Mouse (Mus musculus): Measurements from ENCODE around the gene Tcf7l2.

Gene Tcf7l2

GRCm38 (mm10) chr19:55827613-55828259 is 86.1 kb downstream of the Tcf7l2 start:
- in situ Hi-C loops (cut with MboI, MseI): no loop called here

DNA sequence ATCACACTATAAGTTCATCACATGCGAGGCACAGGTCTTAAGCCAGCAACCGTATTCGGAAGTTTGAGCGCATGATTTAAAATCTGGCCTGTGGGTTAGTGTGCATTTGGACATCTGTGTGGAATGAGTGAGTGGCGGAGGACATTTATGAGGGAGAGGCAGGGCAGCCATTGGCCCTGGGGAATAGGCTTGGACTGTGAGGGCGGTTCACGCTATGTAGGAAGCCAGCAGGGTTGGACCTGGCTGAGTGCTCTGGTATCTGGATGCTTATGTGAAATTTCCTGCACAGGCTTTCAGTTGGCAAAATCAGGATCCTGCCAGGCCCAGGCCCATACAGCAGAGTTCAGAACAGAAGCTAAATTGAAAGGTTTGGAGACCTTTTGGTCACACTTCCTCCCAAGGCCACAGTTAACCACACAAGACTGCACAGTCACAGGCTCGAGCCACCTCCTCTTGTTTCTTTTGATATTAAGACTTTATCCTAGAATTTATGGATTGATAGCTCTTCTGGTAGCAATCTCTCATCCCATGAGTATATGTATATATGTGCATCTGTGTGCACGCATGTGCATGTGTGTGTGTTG is 89.4 kb downstream of the Tcf7l2 start:
- in situ Hi-C loops (cut with MboI, MseI): no loop called here

GRCm38 (mm10) chr19:55832122-55832521 is 90.5 kb downstream of the Tcf7l2 start:
- in situ Hi-C loops (cut with MboI, MseI): no loop called here

GRCm38 (mm10) chr19:55833807-55834385 is 92.3 kb downstream of the Tcf7l2 start:
- in situ Hi-C loops (cut with MboI, MseI): no loop called here

- in situ Hi-C loops (cut with MboI, MseI): no loop called here
These were observed 95.5 kb downstream of the Tcf7l2 start for GRCm38 (mm10) chr19:55836930-55837687.

DNA sequence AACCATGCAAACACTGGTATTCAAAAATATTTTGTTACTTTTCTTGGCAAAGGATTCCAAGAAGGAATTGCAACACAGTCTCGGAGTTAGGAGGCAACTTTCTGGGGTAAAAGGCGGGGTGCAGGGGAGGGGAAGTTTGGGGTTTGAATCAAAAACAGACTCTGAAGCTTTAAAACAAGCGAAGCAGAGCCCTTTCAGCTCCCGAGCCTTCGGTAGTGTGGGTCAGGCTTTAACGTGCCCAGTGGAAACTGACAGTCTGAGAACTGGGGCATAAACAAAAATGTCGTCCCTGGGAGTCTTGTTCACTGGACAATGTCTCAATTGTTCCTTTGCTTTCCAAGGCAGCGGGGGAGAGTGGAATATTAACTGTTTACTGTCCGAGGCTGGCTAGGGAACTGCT is 96.3 kb downstream of the Tcf7l2 start:
- in situ Hi-C loops (cut with MboI, MseI): no loop called here

DNA sequence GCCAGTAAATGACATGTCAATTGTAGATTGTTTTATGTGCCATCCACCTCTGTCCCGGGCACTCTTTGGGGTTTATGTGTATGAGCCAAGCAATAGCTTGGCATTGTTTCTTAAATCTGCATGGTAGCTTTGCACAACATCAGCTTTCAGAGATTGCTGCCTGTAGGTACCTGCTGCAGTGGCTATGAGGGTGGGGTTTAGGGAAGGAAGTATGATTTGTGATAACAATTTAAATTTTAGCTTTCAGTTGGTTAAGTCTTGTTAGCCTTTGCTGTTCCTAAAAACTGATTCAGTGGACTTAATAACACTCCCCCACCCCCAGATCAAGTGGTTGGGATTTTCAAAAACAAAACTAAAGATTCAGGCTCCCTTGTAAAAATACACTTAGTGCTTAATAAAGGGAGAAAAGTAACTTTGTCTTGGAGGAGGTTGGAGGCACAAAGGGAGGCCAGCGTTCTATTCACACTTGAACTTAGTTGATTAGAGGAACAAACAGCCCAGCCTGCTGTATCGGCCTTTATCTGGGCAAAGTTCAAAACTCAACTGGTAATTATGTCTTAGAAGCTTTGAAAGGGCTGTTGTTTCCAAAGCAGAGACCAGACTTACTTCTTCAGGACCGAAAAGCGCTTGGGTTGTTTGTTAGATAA is 96.9 kb downstream of the Tcf7l2 start:
- in situ Hi-C loops (cut with MboI, MseI): no loop called here

DNA sequence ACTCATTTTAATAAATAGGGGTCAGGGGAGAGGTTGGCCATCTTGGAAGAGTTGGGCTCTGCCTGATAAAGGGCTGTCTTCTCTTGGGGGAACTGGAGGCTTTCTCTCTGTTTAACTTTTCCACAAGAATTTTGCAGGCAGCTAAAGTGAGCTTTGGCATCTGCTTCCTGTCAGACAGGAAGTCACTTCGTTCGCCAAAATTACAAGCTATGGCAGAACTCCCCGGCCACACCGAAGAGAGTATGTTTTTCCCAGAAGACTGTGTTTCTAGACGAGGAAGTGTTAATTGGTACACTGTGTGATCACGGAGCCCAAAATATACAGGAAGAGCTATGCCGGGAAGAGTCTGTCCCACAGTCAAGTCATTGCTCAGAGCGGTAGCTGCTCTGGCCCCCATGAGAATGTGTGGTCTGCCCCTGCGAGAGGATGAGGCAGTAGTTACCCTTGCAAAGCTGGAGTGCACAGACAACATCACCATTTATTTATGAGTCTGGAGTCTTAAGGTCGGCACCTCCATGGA is 97.5 kb downstream of the Tcf7l2 start:
- in situ Hi-C loops (cut with MboI, MseI): no loop called here

GRCm38 (mm10) chr19:55840499-55841121 is 99.0 kb downstream of the Tcf7l2 start:
- in situ Hi-C loops (cut with MboI, MseI): no loop called here

DNA sequence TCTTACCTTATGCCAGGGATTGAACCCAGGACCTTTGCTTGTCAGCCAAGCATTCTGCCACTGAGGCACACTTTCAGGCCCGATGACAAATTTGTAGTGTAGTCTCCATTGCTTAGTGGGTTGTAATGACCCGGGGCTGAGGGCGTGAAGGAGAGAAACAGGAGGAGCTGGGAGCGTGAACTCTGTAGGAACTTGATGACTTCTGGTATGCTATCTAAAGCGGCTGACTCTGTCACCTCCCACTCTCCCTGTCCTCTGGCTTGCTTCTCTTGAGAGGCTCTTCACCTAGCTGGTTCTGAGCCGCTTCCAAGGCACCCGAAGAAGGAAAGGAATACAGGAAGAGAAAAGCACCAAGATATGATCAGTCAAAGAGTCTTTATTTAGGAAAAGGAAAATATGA is 100.4 kb downstream of the Tcf7l2 start:
- in situ Hi-C loops (cut with MboI, MseI): no loop called here

- in situ Hi-C loops (cut with MboI, MseI): no loop called here
These were observed 101.7 kb downstream of the Tcf7l2 start for GRCm38 (mm10) chr19:55843111-55843887.

DNA sequence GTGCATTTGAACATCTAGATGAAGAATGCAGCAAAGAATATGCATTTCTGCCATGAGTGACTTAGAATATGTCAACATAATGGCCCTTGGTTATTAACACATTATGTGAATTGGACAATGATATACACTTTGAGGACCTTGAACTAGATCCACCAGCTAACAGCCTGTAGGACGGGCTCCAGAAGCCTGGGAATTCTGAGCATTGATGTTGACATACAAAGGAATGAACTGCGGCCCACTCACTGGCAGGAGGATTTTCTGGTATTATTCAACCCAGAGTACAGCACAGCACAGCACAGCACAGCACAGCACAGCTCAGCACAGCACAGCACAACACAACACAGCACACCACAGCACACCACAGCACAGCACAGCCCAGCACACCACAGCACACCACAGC is 104.1 kb downstream of the Tcf7l2 start:
- in situ Hi-C loops (cut with MboI, MseI): no loop called here

DNA sequence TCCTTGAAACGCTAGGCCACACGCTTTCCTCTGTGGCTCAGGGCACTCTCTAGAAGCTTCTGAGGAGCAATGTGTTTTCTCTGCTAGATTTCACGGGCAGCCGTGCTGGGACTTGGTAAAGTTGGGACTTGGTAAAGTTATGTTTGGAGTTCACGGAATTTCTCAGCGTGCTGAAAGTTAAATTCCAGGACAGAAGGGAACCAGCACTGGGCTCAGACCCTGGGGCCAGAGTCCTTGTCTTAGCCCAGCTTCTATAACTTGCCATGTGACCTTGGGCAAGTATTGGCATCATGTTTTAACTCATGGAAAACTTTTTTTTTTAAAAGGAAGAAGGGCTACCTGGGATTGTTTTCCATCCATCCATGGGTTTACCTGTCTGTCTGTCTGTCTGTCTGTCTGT is 104.6 kb downstream of the Tcf7l2 start:
- in situ Hi-C loops (cut with MboI, MseI): no loop called here

DNA sequence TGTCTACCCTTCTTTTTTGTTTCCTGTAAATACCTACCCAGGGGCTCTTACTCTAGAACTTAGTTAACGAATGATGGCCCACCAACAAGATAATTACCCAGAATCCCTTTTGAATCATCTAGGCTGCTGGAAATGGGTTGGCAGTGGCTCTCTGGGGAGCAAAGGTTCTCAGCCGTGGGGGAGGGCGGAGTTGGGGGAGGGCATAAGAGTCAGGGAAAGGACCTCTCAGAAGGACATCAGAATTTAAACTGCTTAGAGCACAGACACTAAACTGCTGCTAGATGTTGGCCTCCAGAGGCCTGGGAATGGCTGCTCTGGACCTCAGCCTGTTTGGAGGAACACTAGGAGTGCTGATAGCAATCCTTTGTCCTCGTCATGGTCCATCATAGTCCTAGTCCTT is 105.4 kb downstream of the Tcf7l2 start:
- in situ Hi-C loops (cut with MboI, MseI): no loop called here

GRCm38 (mm10) chr19:55850402-55851078 is 108.9 kb downstream of the Tcf7l2 start:
- in situ Hi-C loops (cut with MboI, MseI): no loop called here

DNA sequence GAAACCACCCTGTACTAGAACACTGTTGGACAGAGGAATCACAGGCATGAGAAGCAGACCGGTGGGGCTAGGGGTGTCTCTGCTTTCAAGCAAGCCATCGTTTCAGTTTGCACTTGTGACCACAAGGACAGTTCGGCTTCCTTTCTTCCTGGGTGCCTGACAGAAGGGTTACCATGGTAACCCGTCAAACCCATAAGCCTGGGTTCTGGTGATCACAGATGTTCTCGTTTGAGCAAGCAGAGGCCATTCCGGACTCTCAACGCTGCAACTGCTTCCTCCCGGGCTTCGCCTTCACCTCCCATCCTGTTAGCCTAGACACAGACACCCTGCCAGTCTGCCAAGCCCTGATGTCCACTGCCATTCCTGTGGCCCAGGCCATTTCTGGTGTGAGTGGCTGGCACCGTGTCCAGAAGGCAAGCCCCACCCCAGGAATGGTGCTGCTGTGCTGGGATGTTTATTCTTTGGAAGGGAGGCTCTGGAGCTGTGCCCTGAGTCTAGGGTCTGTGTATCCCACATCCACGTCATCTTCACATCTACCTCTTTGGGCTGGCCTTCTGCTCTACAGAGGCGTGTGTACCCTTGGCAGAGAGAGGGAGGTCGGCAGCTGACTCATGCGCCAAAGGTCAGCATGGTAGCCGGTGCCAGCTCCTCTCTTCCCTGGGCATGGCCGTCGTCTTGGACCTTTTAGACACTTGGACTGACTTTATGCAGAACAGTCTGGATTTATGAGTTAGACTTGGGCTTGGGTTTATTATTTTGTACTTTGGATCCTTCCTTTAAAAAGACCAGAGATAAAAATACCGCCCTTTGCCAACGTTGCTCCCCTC is 110.1 kb downstream of the Tcf7l2 start:
- in situ Hi-C loops (cut with MboI, MseI): no loop called here

DNA sequence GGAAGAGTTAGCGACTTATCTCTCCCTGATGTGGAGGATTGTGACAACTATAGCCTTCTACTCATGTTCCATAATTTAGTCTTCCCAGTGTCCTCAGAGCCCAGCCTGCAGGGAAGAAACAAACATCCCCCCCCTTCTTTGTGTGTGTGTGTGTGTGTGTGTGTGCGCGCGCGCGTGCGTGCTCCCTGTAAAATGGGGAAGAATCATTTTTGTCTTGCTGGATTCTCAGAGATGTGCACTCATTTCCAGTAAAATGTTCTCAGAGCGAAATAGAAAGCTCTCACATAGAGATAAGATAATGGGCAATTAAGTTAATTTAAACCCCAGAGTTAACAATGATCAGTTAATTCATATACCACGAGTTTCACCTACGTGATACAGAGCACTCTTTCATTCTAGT is 112.8 kb downstream of the Tcf7l2 start:
- in situ Hi-C loops (cut with MboI, MseI): no loop called here

DNA sequence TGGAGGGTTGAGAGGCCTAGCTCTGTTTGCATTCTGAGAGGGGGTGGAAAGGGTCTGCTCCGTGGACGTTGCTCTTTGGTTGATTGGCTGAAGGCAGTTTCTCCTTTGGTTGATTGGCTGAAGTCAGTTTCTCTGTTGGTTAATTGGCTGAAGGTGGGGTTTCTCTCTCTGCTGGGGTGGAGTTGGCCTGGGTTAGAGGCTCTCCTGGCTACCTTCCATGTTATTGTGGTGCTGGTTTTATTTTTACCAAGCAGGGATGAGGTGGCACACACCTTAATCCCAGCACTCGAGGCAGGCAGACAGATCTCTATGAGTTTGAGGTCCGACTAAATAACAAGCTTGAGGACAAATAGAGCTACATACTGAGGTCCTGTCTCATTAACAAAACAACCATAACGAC is 114.0 kb downstream of the Tcf7l2 start:
- in situ Hi-C loops (cut with MboI, MseI): loop anchor here (5.0 kb wide), 1 partner anchor 103 kb away; no protein-coding TSS in a partner anchor

GRCm38 (mm10) chr19:55857328-55857727 is 115.7 kb downstream of the Tcf7l2 start:
- in situ Hi-C loops (cut with MboI, MseI): loop anchor here (5.0 kb wide), 1 partner anchor 105 kb away; no protein-coding TSS in a partner anchor
